Mouse (Mus musculus): ENCODE measurements at regions not wholly inside any gene's neighbourhood (a gene's known extent, or its start where the extent isn't known, plus 50 kb on each side); places are given as distances from the start of the nearest gene placed in this dataset.
A peak's percentile ranks its signal among the peaks of the same experiment; 100 is the strongest.

DNA sequence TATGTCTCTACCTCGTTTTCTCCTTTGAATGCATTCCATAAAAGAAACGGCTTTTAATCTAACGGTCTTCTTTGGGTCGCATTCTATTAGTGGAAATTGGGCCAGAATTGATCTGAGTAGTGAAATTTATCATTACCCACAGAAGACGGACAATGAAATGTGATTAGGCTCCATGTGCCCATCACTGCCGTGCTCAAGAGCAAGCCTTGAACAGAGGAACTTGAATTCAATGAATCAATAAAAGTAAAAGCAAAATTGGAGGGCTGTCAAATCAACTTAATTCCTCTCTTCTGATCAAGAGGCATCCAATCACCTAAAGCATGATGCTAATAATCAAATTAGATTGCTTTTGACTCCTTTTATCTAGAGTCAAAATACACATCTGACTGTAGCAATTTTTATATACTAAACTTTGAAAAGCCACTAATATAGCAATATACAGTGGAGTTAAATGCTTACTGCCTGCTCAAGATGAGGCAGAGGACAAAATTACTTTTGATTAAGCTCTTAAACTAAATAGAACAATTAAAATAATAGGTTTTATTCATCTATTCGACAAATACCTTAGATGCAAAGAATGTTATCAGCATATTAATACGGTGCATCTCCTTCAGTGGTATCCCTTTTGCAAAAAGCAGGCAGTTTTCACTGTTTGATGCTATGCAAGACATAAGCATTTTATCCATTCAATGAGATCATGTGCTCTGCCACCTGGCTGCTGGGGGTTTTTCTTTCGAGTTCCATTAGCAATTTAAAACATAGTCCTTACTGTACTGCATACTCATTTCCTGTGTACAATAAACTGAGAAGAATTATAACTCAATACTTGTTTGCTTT, 321.5 kb upstream of the Robo2 start:
- no peak overlapping the region for H3K9ac ChIP-seq (ENCODE audit: low read depth, low read length)
- WGBS = 80% methylated on average over 9 of the region's 9 CpGs
- no peak for DNase-seq (ENCODE audit: extremely low read depth, low read depth, low spot score)
- no peak overlapping the region for H3K27ac ChIP-seq (replicated peaks; ENCODE audit: insufficient read depth, low read depth, low read length)
- no peaks in the 10 kb centered on the region for H3K36me3 ChIP-seq (ENCODE audit: control insufficient read depth, insufficient read depth, low read length)
- no peak for TF ChIP-seq POLR2A (IDR thresholded peaks at IDR 0.05; ENCODE audit: extremely low read depth, insufficient read depth, low read length)
- TF ChIP-seq CTCF (IDR thresholded peaks at IDR 0.05; ENCODE audit: low read depth, low read length) = no peak
- no peaks in the 10 kb centered on the region for H3K27me3 ChIP-seq (ENCODE audit: control insufficient read depth, insufficient read depth, low read length)
- no peaks in the 10 kb centered on the region for H3K4me1 ChIP-seq (ENCODE audit: control insufficient read depth, insufficient read depth, low read length)
- no peaks in the 10 kb centered on the region for H3K79me2 ChIP-seq (ENCODE audit: control insufficient read depth, insufficient read depth, low read length)
- H3K4me3 ChIP-seq (ENCODE audit: insufficient read depth, low read depth, low read length) = no peak overlapping the region

DNA sequence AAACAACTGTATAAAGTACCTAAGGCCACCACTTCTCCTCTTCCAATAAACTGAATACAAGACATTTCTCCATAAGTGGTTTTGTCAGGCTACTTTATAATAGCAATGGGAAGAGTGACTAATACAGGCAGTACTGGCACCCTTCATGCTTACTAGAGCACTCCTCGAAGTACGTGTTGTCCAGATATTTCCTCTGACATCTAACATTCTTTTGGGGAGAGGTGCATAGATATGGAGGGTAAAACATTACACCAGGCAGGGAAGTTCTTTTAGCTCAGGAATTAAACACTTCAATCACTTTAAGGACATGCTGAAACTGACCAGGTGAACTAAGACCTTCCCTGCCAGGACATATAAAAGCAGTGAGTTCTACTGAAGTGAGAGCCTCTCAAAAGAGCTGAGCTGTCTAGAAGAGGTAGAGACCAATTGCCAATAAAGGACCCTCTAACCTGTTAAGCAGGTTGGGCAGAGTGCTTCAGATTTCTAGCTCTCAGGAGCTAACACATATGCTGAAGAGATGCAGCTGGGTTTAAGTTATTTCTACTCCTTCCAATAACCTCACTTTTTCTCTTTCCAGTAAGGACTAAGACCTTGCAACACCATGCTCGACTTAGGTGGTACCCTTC, 318.7 kb upstream of the Robo2 start:
- H3K4me1 ChIP-seq (ENCODE audit: control insufficient read depth, insufficient read depth, low read length) = no peaks in the 10 kb centered on the region
- H3K79me2 ChIP-seq (ENCODE audit: control insufficient read depth, insufficient read depth, low read length) = no peaks in the 10 kb centered on the region
- no peak for TF ChIP-seq CTCF (IDR thresholded peaks at IDR 0.05; ENCODE audit: low read depth, low read length)
- no peak for TF ChIP-seq POLR2A (IDR thresholded peaks at IDR 0.05; ENCODE audit: extremely low read depth, insufficient read depth, low read length)
- H3K27ac ChIP-seq (replicated peaks; ENCODE audit: insufficient read depth, low read depth, low read length) = no peak overlapping the region
- H3K4me3 ChIP-seq (ENCODE audit: insufficient read depth, low read depth, low read length) = no peak overlapping the region
- DNase-seq (ENCODE audit: extremely low read depth, low read depth, low spot score) = no peak
- H3K9ac ChIP-seq (ENCODE audit: low read depth, low read length) = no peak overlapping the region
- WGBS = 73% methylated on average over 3 of the region's 3 CpGs
- H3K27me3 ChIP-seq (ENCODE audit: control insufficient read depth, insufficient read depth, low read length) = no peaks in the 10 kb centered on the region
- no peaks in the 10 kb centered on the region for H3K36me3 ChIP-seq (ENCODE audit: control insufficient read depth, insufficient read depth, low read length)

DNA sequence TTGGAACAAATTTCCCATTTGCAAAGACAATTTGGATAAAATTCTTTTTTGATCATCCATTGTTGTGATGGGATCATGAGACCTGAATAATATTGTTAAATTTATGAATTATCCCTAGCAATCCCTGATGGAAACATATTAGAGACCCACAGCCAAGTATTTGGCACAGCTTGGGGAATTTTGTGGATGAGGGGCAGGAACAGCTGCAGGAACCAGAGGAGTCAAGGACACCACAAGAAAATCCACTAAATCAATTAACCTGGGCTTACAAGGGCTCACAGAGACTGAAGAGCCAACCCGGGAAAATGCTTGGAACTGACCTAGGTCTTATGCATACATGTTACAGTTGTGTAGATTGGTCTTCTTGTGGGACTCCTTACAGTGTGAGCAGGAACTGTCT, 311.6 kb upstream of the Robo2 start:
- DNase-seq (ENCODE audit: extremely low read depth, low read depth, low spot score) = no peak
- TF ChIP-seq CTCF (IDR thresholded peaks at IDR 0.05; ENCODE audit: low read depth, low read length) (no peak), POLR2A (IDR thresholded peaks at IDR 0.05; ENCODE audit: extremely low read depth, insufficient read depth, low read length) (no peak)
- Histone ChIP-seq H3K4me3 (ENCODE audit: insufficient read depth, low read depth, low read length) (no peak overlapping the region), H3K9ac (ENCODE audit: low read depth, low read length) (no peak overlapping the region), H3K36me3 (ENCODE audit: control insufficient read depth, insufficient read depth, low read length) (no peaks in the 10 kb centered on the region), H3K27ac (replicated peaks; ENCODE audit: insufficient read depth, low read depth, low read length) (no peak overlapping the region), H3K27me3 (ENCODE audit: control insufficient read depth, insufficient read depth, low read length) (no peaks in the 10 kb centered on the region), H3K4me1 (ENCODE audit: control insufficient read depth, insufficient read depth, low read length) (no peaks in the 10 kb centered on the region), H3K79me2 (ENCODE audit: control insufficient read depth, insufficient read depth, low read length) (no peaks in the 10 kb centered on the region)
- WGBS = 48% methylated on average over 1 of the region's 1 CpGs

DNA sequence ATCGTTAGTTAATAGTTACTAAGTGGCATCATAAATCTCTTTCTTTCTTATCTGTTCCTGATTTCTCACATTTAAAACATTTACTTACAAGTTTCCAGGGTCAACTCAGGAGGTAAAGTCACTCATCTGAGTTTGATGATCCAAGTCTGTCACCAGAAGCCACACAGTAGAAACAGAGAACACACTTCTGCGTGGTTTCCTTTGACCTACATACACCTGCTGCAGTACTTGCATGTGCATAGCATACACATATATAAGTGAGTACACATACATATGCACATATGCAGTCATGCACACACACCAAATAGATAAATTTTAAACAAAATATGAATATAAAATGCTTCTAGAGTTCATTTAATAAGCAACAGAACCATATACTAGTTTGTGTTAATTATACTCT, 306.5 kb upstream of the Robo2 start:
- DNase-seq (ENCODE audit: extremely low read depth, low read depth, low spot score) = no peak
- H3K27me3 ChIP-seq (ENCODE audit: control insufficient read depth, insufficient read depth, low read length) = no peaks in the 10 kb centered on the region
- H3K4me1 ChIP-seq (ENCODE audit: control insufficient read depth, insufficient read depth, low read length) = no peaks in the 10 kb centered on the region; the same call in 1 of the 2 replicates
- H3K79me2 ChIP-seq (ENCODE audit: control insufficient read depth, insufficient read depth, low read length) = no peaks in the 10 kb centered on the region
- WGBS = 70% methylated on average over 2 of the region's 2 CpGs
- no peaks in the 10 kb centered on the region for H3K36me3 ChIP-seq (ENCODE audit: control insufficient read depth, insufficient read depth, low read length)
- TF ChIP-seq POLR2A (IDR thresholded peaks at IDR 0.05; ENCODE audit: extremely low read depth, insufficient read depth, low read length) (no peak), CTCF (IDR thresholded peaks at IDR 0.05; ENCODE audit: low read depth, low read length) (no peak)
- no peak overlapping the region for H3K4me3 ChIP-seq (ENCODE audit: insufficient read depth, low read depth, low read length)
- H3K9ac ChIP-seq (ENCODE audit: low read depth, low read length) = no peak overlapping the region
- H3K27ac ChIP-seq (replicated peaks; ENCODE audit: insufficient read depth, low read depth, low read length) = no peak overlapping the region

DNA sequence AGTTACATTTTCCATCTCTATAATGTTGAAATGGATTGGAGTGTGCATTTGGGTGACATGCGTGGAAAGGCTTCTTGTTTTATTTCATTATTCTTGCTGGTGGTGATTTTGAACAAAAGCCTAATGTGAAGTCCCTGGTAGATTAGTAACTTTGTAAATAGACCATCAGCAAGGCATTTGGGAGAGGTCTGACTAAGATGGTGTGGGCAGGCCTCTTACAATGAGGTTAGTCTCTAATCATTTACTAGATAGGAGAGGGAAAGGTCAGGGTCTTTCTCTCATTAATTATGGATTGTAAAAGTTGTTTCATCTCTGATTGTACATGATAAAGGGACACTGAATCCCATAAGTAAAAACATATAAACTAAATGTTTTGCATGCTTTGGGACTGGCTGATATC, 306.0 kb upstream of the Robo2 start:
- 86% methylated on average over 1 of the region's 1 CpGs for WGBS
- Histone ChIP-seq H3K27ac (replicated peaks; ENCODE audit: insufficient read depth, low read depth, low read length) (no peak overlapping the region), H3K4me1 (ENCODE audit: control insufficient read depth, insufficient read depth, low read length) (no peaks in the 10 kb centered on the region; the same call in 1 of the 2 replicates), H3K9ac (ENCODE audit: low read depth, low read length) (no peak overlapping the region), H3K36me3 (ENCODE audit: control insufficient read depth, insufficient read depth, low read length) (no peaks in the 10 kb centered on the region), H3K4me3 (ENCODE audit: insufficient read depth, low read depth, low read length) (no peak overlapping the region), H3K79me2 (ENCODE audit: control insufficient read depth, insufficient read depth, low read length) (no peaks in the 10 kb centered on the region), H3K27me3 (ENCODE audit: control insufficient read depth, insufficient read depth, low read length) (no peaks in the 10 kb centered on the region)
- no peak for TF ChIP-seq POLR2A (IDR thresholded peaks at IDR 0.05; ENCODE audit: extremely low read depth, insufficient read depth, low read length)
- TF ChIP-seq CTCF (IDR thresholded peaks at IDR 0.05; ENCODE audit: low read depth, low read length) = no peak
- DNase-seq (ENCODE audit: extremely low read depth, low read depth, low spot score) = no peak

DNA sequence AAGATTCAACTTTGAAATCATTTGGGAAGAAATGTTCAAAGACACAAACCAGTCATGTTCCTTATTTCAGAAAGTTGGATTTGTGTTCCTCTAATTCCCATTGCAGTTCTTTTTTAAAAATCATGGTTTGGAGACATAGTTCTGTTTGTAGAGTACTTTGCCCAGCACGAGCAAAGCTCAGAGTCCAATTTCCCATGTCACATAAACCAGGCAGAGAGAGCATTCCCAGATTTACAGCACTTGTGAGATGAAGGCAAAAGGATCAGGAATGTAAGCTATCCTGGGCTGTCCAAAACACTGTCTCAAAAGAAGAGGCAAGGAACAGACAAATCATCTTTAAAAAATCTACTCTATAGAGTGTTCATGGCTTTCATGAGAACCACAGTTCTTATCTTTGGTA, 303.3 kb upstream of the Robo2 start:
- Histone ChIP-seq H3K4me3 (ENCODE audit: insufficient read depth, low read depth, low read length) (no peak overlapping the region), H3K27me3 (ENCODE audit: control insufficient read depth, insufficient read depth, low read length) (no peaks in the 10 kb centered on the region), H3K79me2 (ENCODE audit: control insufficient read depth, insufficient read depth, low read length) (no peaks in the 10 kb centered on the region), H3K4me1 (ENCODE audit: control insufficient read depth, insufficient read depth, low read length) (no peaks in the 10 kb centered on the region; the same call in 1 of the 2 replicates), H3K27ac (replicated peaks; ENCODE audit: insufficient read depth, low read depth, low read length) (no peak overlapping the region), H3K36me3 (ENCODE audit: control insufficient read depth, insufficient read depth, low read length) (no peaks in the 10 kb centered on the region), H3K9ac (ENCODE audit: low read depth, low read length) (no peak overlapping the region)
- DNase-seq (ENCODE audit: extremely low read depth, low read depth, low spot score) = peak; percentile 70
- TF ChIP-seq CTCF (IDR thresholded peaks at IDR 0.05; ENCODE audit: low read depth, low read length) = no peak
- TF ChIP-seq POLR2A (IDR thresholded peaks at IDR 0.05; ENCODE audit: extremely low read depth, insufficient read depth, low read length) = no peak
- WGBS = 20% methylated on average over 1 of the region's 1 CpGs

Data from liver, adult 2 months (tissue).